Mouse (Mus musculus) small intestine, adult 2 months (tissue): ENCODE data around the gene Tnks2.

Experiments used
- CTCF ChIP-seq: fragments of 200-500 bp; IDR thresholded peaks from 2 replicates; pipeline ENCODE4 v1.5.1; 2012; ENCODE audit warnings: low read depth, mild to moderate bottlenecking, control low read depth, inconsistent platforms, low read length, moderate library complexity, mixed read lengths; ENCODE audit not compliant: insufficient replicate concordance, insufficient read length; ENCODE audit errors: extremely low read depth
- POLR2A ChIP-seq: fragments of 200-500 bp; IDR thresholded peaks from 2 replicates; pipeline ENCODE4 v1.6.1; 2012; ENCODE audit warnings: low read depth, mild to moderate bottlenecking, control low read depth, inconsistent platforms, low read length, moderate library complexity

DNA sequence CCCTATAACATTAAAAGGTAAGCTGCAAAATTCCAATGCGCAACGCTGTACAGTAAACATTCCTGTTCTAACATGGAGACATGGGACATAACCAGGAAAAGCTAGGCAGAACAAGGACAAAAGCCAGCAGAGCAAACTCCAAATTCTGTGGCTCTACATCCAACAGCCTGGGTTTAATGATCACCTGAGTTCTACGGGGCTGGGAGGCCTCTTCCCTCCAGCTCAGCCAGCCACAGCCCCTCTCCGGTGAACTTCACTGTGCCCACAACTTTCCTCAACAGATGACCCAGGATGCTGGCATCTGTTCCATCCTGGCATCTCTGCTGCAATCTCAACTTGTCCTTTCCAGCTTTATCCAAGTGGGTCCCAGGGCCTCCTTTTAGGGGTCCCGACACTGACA, 6.4 kb upstream of the Tnks2 start:
- no peak for TF ChIP-seq CTCF
- no peak for TF ChIP-seq POLR2A
